Mouse (Mus musculus) midbrain, postnatal 0 days (tissue): ENCODE data around the gene Pld6. TPM values are rescaled to one million over a fixed set of nuclear protein-coding genes. Genes with fewer than 3 reads are reported as not detected.

ENCODE experiments used
- ATAC-seq: fragments of 200-750 bp; cut with Nextera tagmentation; 2 replicates; pipeline ENCODE4 v1.8.0; 2017; ENCODE audit warnings: moderate number of reproducible peaks, mild to moderate bottlenecking, moderate TSS enrichment, moderate library complexity; ENCODE audit not compliant: low FRiP score
- DNase-seq: peaks from one replicate; pipeline ENCODE4 v3.0.0-alpha.2; 2015; ENCODE audit warnings: low spot score
- H3K27ac ChIP-seq: fragments of 300-500 bp; sonication (generic); 2 replicates; pipeline ENCODE4 v1.5.1; 2014; ENCODE audit warnings: low read depth, mild to moderate bottlenecking, low read length, mixed read lengths
- H3K27me3 ChIP-seq: fragments of 300-500 bp; sonication (generic); 2 replicates; pipeline ENCODE4 v1.6.1; 2014; ENCODE audit warnings: low read length, control low read depth, mixed read lengths; ENCODE audit not compliant: insufficient read depth
- H3K36me3 ChIP-seq: fragments of 300-500 bp; sonication (generic); 2 replicates; pipeline ENCODE4 v1.6.1; 2014; ENCODE audit warnings: low read length, control low read depth, mixed read lengths; ENCODE audit not compliant: insufficient read depth
- H3K4me1 ChIP-seq: fragments of 300-500 bp; sonication (generic); 2 replicates; pipeline ENCODE4 v1.6.1; 2014; ENCODE audit warnings: mild to moderate bottlenecking, control low read depth, antibody characterized with exemption, low read length, mixed read lengths; ENCODE audit not compliant: insufficient read depth
- H3K4me2 ChIP-seq: fragments of 300-500 bp; sonication (generic); 2 replicates; pipeline ENCODE4 v1.6.1; 2014; ENCODE audit warnings: low read depth, mild to moderate bottlenecking, low read length, mixed read lengths; ENCODE audit not compliant: poor library complexity, severe bottlenecking
- H3K4me3 ChIP-seq: fragments of 300-500 bp; sonication (generic); 2 replicates; pipeline ENCODE4 v1.5.1; 2014; ENCODE audit warnings: low read depth, mild to moderate bottlenecking, low read length, moderate library complexity
- H3K9ac ChIP-seq: fragments of 300-500 bp; sonication (generic); replicated peaks from 2 replicates; pipeline ENCODE4 v1.6.1; 2014; ENCODE audit warnings: mild to moderate bottlenecking, low read length, moderate library complexity, mixed read lengths; ENCODE audit not compliant: poor library complexity, severe bottlenecking
- H3K9me3 ChIP-seq: fragments of 300-500 bp; sonication (generic); 2 replicates; pipeline ENCODE4 v1.6.1; 2016; ENCODE audit warnings: low read length, control low read depth
- CTCF ChIP-seq: IDR thresholded peaks from 2 replicates; pipeline ENCODE4 v1.5.1; 2016; ENCODE audit warnings: antibody characterized with exemption, mild to moderate bottlenecking
- WGBS: fragments of 180-500 bp; shearing (Covaris S2); extraction: QIAGEN DNeasy Blood & Tissue Kit; methylation state at CpG from one replicate; pipeline ENCODE4 v1.1.7; 2014; 5-methylcytosine and 5-hydroxymethylcytosine counted together
- polyA plus RNA-seq: library from polyadenylated mRNA; unstranded; fragments of >200 nt; fragmentation: Nextera tagmentation; extraction: Ambion mirVana; gene quantifications from 2 replicates; pipeline ENCODE4 v1.2.1, GENCODE M21; 2015
- total RNA-seq: library from RNA; depleted of rRNA; stranded (reverse); fragments of >200 nt; gene quantifications from 2 replicates; pipeline ENCODE4 v1.2.3, GENCODE M21; 2014

Pld6 gene
- total and polyA plus RNA-seq, 2 experiments from 2014 or later = 18.3 to 26.2 TPM

DNA sequence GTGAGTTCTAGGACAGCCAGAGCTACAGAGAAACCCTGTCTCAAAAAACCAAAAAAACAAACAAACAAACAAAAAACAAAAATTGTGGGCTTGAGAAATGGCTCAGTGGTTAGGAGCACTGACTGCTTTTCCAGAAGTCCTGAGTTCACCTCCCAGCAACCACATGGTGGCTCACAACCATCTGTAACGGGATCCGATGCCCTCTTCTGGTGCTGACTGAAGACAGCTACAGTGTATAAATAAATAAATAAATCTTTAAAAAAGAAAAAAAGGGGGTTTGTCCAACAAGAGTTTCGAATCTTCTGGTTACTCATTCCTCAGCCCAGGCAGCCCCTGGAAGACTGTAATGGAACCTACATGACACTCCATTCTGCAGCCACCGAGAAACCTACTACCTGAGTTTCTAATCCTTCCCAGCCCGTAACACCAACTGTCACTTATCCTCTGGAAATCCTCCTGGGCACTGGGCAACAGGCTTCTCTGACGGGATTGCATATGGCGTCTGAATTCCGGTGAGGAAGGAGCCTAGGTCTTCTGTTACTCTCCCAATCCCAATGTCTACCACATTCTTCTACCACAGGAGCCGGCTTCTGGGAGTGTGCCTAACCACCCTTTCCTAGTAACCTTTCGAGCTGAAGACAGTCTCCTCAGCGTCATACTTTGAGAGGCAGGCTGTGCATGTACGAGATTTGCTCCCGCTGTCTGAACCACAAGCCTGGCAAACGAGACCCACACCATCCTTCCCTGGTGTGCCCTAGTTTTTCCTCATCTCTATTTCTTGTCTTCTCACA, 20.9 kb upstream of the Pld6 start:
- ATAC-seq = no peak
- Histone ChIP-seq H3K27ac (peak overlapping the region; percentile 55; the same call in 1 of the 2 replicates), H3K9me3 (no peaks in the 10 kb centered on the region), H3K4me1 (peaks cover 8% of the 10 kb centered on the region; the same call in 1 of the 2 replicates), H3K9ac (peak overlapping the region; percentile 85), H3K4me3 (peak overlapping the region; percentile 76), H3K27me3 (no peaks in the 10 kb centered on the region), H3K4me2 (peak overlapping the region; percentile 83), H3K36me3 (peaks cover 37% of the 10 kb centered on the region)
- TF ChIP-seq CTCF = peak; percentile 58
- peak; percentile 12 for DNase-seq
- 60% methylated on average over 14 of the region's 14 CpGs for WGBS

DNA sequence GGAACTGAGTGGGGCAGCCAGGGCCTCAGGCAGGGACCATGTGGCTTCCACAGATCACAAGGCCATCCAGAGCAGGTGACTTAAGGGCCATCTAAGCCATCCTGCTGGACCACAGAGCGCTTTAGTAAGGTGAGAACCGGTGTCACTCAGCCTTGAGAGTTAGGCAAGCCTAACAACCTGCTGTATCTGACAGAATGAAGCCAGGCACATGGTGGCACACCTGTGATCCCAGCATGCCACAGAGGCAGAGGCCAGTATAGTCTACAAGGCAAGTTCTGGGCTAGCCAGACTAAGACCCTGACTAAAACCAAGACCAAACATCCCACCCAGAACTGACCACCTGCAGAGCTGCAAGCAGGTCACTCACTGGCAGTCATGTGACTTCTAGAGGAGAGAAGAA, 18.2 kb upstream of the Pld6 start:
- Histone ChIP-seq H3K36me3 (peaks cover 58% of the 10 kb centered on the region), H3K4me2 (no peak overlapping the region), H3K27me3 (no peaks in the 10 kb centered on the region), H3K27ac (no peak overlapping the region), H3K9me3 (no peaks in the 10 kb centered on the region), H3K4me3 (no peak overlapping the region), H3K9ac (no peak overlapping the region), H3K4me1 (peaks cover 8% of the 10 kb centered on the region; the same call in 1 of the 2 replicates)
- ATAC-seq = no peak
- WGBS = 91% methylated on average over 2 of the region's 2 CpGs
- TF ChIP-seq CTCF = no peak
- DNase-seq = no peak

DNA sequence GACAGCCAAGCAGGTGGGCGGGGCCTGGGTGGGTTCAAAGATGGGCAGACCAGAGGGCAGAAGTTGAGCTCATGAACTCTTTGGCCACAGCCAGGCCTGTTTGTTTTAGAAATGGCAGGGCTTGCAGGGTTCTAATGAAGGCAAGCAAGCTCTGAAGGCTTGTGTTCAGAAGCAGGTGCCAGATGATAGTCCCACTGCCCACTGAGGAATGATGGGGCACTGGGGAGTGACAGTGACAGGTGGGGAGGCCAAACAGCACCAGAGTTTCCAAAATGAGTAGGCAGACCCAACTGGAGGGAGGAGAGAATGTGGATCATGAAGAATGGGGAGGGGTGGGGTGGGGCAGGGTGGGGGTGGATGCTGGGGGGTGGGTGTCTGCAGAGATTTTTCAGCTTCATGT, 17.8 kb upstream of the Pld6 start:
- 100% methylated on average over 1 of the region's 1 CpGs for WGBS
- no peak for TF ChIP-seq CTCF
- ATAC-seq = no peak
- H3K36me3 ChIP-seq = peaks cover 62% of the 10 kb centered on the region
- no peak overlapping the region for H3K4me3 ChIP-seq
- H3K4me1 ChIP-seq = peaks cover 8% of the 10 kb centered on the region; the same call in 1 of the 2 replicates
- no peak overlapping the region for H3K27ac ChIP-seq
- H3K9me3 ChIP-seq = no peaks in the 10 kb centered on the region
- H3K9ac ChIP-seq = no peak overlapping the region
- DNase-seq = no peak
- no peaks in the 10 kb centered on the region for H3K27me3 ChIP-seq
- H3K4me2 ChIP-seq = no peak overlapping the region

GRCm38 (mm10) chr11:59804409-59805110, 17.1 kb upstream of the Pld6 start:
- H3K4me1 ChIP-seq = peaks cover 8% of the 10 kb centered on the region; the same call in 1 of the 2 replicates
- no peaks in the 10 kb centered on the region for H3K9me3 ChIP-seq
- H3K4me3 ChIP-seq = no peak overlapping the region
- no peak for TF ChIP-seq CTCF
- 95% methylated on average over 22 of the region's 22 CpGs for WGBS
- ATAC-seq (no peak), DNase-seq (no peak)
- peaks cover 68% of the 10 kb centered on the region for H3K36me3 ChIP-seq
- H3K27me3 ChIP-seq = no peaks in the 10 kb centered on the region
- no peak overlapping the region for H3K27ac ChIP-seq
- H3K9ac ChIP-seq = no peak overlapping the region
- no peak overlapping the region for H3K4me2 ChIP-seq

DNA sequence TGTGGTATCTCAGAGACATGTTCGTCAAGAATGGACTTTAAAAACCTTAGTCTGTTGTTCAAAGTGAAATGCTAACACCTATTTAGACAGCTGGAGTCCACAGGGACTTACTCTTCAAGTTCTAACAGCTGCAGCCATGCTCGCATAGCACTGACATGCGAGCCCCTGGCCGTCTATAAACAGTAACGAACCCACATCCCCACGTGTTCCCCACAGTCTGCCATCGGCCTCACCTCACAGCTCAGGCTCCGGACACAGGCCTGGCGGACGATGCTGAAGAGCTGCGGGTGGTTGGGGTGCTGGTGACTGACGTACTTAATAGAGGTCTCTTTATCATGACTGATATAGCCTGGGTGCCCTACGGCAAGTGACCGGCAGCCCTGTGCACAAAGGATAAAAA, 16.1 kb upstream of the Pld6 start:
- no peak overlapping the region for H3K4me3 ChIP-seq
- no peak for DNase-seq
- H3K9ac ChIP-seq = no peak overlapping the region
- peaks cover 79% of the 10 kb centered on the region for H3K36me3 ChIP-seq
- H3K27me3 ChIP-seq = no peaks in the 10 kb centered on the region
- H3K4me2 ChIP-seq = no peak overlapping the region
- 94% methylated on average over 14 of the region's 14 CpGs for WGBS
- no peak for ATAC-seq
- no peaks in the 10 kb centered on the region for H3K9me3 ChIP-seq
- H3K4me1 ChIP-seq = peaks cover 2% of the 10 kb centered on the region; the same call in 1 of the 2 replicates
- H3K27ac ChIP-seq = no peak overlapping the region
- TF ChIP-seq CTCF = no peak

DNA sequence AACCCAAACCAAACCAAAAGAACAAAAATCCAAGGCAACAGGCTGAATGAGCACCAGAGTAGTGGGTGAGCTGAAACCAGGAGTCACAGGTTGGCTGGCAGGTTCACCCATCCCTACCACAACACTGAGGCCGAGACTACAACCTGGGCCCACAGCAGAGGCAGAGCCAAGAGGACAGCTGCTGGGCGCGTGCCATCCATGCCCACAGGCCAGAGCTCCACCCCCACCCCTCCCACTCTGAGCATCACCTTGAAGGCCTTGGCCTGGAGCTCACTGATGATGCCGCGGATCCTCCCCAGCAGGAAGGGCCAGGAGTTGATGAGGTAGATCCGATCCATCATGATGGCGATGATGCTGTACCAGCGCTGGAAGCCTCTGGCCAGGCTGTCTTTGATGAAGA, 14.4 kb upstream of the Pld6 start:
- H3K27ac ChIP-seq = no peak overlapping the region
- no peak for ATAC-seq
- DNase-seq = no peak
- H3K4me2 ChIP-seq = no peak overlapping the region
- no peak overlapping the region for H3K9ac ChIP-seq
- H3K36me3 ChIP-seq = peaks cover 85% of the 10 kb centered on the region
- H3K4me1 ChIP-seq = no peaks in the 10 kb centered on the region
- TF ChIP-seq CTCF = no peak
- H3K9me3 ChIP-seq = no peaks in the 10 kb centered on the region
- no peaks in the 10 kb centered on the region for H3K27me3 ChIP-seq
- WGBS = 96% methylated on average over 8 of the region's 8 CpGs
- no peak overlapping the region for H3K4me3 ChIP-seq
